Mouse (Mus musculus) stomach, postnatal 0 days (tissue): ENCODE measurements around the gene Kars. TPM values are rescaled to one million over a fixed set of nuclear protein-coding genes. Genes with fewer than 3 reads are reported as not detected.

Experiments
- ATAC-seq: fragments of 200-750 bp; cut with Nextera tagmentation; 2 replicates; pipeline ENCODE4 v1.8.0; 2017; ENCODE audit not compliant: low FRiP score, low TSS enrichment
- DNase-seq: peaks from one replicate; pipeline ENCODE4 v3.0.0-alpha.2; 2016; ENCODE audit warnings: low spot score
- H3K27ac ChIP-seq: fragments of 300-500 bp; sonication (generic); replicated peaks from 2 replicates; pipeline ENCODE4 v1.5.1; 2014; ENCODE audit warnings: mild to moderate bottlenecking, control low read depth
- H3K27me3 ChIP-seq: fragments of 300-500 bp; sonication (generic); 2 replicates; pipeline ENCODE4 v1.6.1; 2014; ENCODE audit warnings: low read length; ENCODE audit not compliant: control insufficient read depth, insufficient read depth
- H3K36me3 ChIP-seq: fragments of 300-500 bp; sonication (generic); 2 replicates; pipeline ENCODE4 v1.6.1; 2014; ENCODE audit warnings: low read length, mixed read lengths; ENCODE audit not compliant: control insufficient read depth, insufficient read depth
- H3K4me1 ChIP-seq: fragments of 300-500 bp; sonication (generic); replicated peaks from 2 replicates; pipeline ENCODE4 v1.6.1; 2014; ENCODE audit warnings: antibody characterized with exemption; ENCODE audit not compliant: control insufficient read depth, insufficient read depth
- H3K4me2 ChIP-seq: fragments of 300-500 bp; sonication (generic); replicated peaks from 2 replicates; pipeline ENCODE4 v1.6.1; 2014; ENCODE audit warnings: low read depth, mild to moderate bottlenecking, control low read depth, moderate library complexity
- H3K4me3 ChIP-seq: fragments of 300-500 bp; sonication (generic); 2 replicates; pipeline ENCODE4 v1.5.1; 2014; ENCODE audit warnings: low read depth, low read length, control low read depth
- H3K9ac ChIP-seq: fragments of 300-500 bp; sonication (generic); 2 replicates; pipeline ENCODE4 v1.6.1; 2014; ENCODE audit warnings: mild to moderate bottlenecking, low read length, control low read depth, mixed read lengths
- H3K9me3 ChIP-seq: fragments of 300-500 bp; sonication (generic); 2 replicates; pipeline ENCODE4 v1.6.1; 2016; ENCODE audit warnings: low read length; ENCODE audit not compliant: control insufficient read depth
- CTCF ChIP-seq: IDR thresholded peaks from 2 replicates; pipeline ENCODE4 v1.5.1; 2016; ENCODE audit warnings: antibody characterized with exemption, low read depth, mild to moderate bottlenecking, moderate library complexity
- EP300 ChIP-seq: optimal IDR thresholded peaks from 2 replicates; pipeline ENCODE3; 2016; ENCODE audit warnings: antibody characterized with exemption
- WGBS: fragments of 180-500 bp; shearing (Covaris S2); extraction: QIAGEN DNeasy Blood & Tissue Kit; methylation state at CpG from one replicate; pipeline ENCODE4 v1.1.7; 2014; 5-methylcytosine and 5-hydroxymethylcytosine counted together
- polyA plus RNA-seq: library from polyadenylated mRNA; unstranded; fragments of >200 nt; fragmentation: Nextera tagmentation; extraction: Ambion mirVana; gene quantifications from 2 replicates; pipeline ENCODE4 v1.2.1, GENCODE M21; 2015

Gene Kars
- polyA plus RNA-seq, 1 experiment from 2014 or later = 96.5 TPM

DNA sequence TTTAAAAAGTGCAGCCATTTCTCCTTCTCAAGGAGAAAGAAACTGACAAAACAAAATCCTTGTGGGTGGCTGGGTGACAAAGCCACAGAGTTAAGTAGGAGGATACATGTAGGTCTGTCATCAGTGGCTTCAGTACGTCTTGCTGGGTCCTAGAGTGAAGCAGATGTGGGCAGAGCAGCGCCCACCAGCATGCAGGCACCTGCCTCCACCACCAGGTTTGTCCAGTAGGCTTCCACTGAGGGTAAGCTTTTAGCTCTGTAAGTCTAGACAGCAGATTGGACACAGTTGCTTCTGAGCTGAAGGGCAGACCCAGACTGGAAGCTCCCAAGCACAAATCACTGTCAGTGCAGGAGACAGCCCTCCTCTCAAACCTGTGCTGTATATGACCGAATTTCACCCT is 49.8 kb downstream of the Kars start:
- Histone ChIP-seq H3K9me3 (no peaks in the 10 kb centered on the region), H3K4me2 (no peak overlapping the region), H3K4me1 (no peaks in the 10 kb centered on the region), H3K27ac (no peak overlapping the region), H3K9ac (no peak overlapping the region), H3K4me3 (no peak overlapping the region), H3K36me3 (peaks cover 3% of the 10 kb centered on the region; the same call in 1 of the 2 replicates), H3K27me3 (no peaks in the 10 kb centered on the region)
- ATAC-seq = no peak
- DNase-seq = no peak
- 61% methylated on average over 3 of the region's 3 CpGs for WGBS
- TF ChIP-seq EP300 (no peak), CTCF (no peak)

DNA sequence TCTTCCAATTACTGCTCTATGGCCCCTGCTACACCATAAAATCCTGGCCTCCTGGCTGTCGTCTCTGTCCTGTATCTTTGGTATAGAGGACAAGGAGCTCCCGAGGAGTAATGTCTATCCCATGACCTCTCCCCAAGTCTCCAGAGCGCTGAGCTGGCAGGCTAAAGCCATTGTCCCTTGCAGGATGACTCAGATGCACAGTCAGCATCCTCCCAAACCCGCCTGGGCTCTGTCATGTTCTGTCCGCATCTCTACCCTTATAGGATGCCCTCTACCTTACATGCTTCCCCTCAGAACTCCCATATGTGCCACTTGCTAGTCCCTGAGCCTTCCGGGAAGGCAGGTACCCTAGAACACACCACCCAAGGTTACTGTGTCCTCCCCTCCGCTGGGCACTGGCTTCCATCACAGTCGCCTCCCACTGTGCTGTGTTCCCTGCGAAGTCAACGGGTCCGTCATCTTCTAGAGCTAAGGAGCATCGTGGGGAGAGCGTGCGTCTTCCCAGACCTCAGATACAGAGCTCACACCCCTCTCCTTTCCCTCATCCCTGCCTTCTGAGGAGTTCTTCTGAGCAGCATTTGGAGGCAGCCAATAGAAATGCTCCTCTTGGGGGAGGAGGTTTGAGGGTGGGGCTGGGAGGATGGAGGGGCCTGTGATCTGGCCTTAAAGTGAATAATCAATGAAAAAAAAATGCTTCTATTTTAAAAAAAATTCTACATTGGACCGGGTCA is 50.4 kb downstream of the Kars start:
- ATAC-seq (no peak; the same call in 1 of the 2 replicates), DNase-seq (no peak)
- WGBS = 73% methylated on average over 15 of the region's 15 CpGs
- H3K9me3 ChIP-seq = no peaks in the 10 kb centered on the region
- no peak overlapping the region for H3K4me2 ChIP-seq
- H3K4me1 ChIP-seq = no peaks in the 10 kb centered on the region
- no peaks in the 10 kb centered on the region for H3K27me3 ChIP-seq
- H3K9ac ChIP-seq = no peak overlapping the region
- no peak for TF ChIP-seq CTCF
- no peak overlapping the region for H3K27ac ChIP-seq
- peaks cover 3% of the 10 kb centered on the region; the same call in 1 of the 2 replicates for H3K36me3 ChIP-seq
- H3K4me3 ChIP-seq = no peak overlapping the region

GRCm38 (mm10) chr8:111957231-111957630 is 53.9 kb downstream of the Kars start:
- DNase-seq (no peak), ATAC-seq (no peak)
- H3K4me1 ChIP-seq = no peaks in the 10 kb centered on the region
- H3K9ac ChIP-seq = no peak overlapping the region
- WGBS = 95% methylated on average over 2 of the region's 2 CpGs
- H3K4me2 ChIP-seq = no peak overlapping the region
- H3K27me3 ChIP-seq = no peaks in the 10 kb centered on the region
- TF ChIP-seq CTCF (no peak), EP300 (no peak)
- no peaks in the 10 kb centered on the region for H3K9me3 ChIP-seq
- no peak overlapping the region for H3K27ac ChIP-seq
- no peak overlapping the region for H3K4me3 ChIP-seq
- peaks cover 15% of the 10 kb centered on the region; the same call in 1 of the 2 replicates for H3K36me3 ChIP-seq

- Histone ChIP-seq H3K9me3 (no peaks in the 10 kb centered on the region), H3K4me1 (no peaks in the 10 kb centered on the region), H3K36me3 (peaks cover 15% of the 10 kb centered on the region; the same call in 1 of the 2 replicates), H3K4me2 (no peak overlapping the region), H3K27ac (no peak overlapping the region), H3K27me3 (no peaks in the 10 kb centered on the region), H3K4me3 (no peak overlapping the region), H3K9ac (no peak overlapping the region)
- WGBS = 89% methylated on average over 5 of the region's 5 CpGs
- DNase-seq (no peak), ATAC-seq (no peak)
- TF ChIP-seq CTCF (no peak), EP300 (no peak)
Measured at GRCm38 (mm10) chr8:111955879-111956278, 55.2 kb downstream of the Kars start.

DNA sequence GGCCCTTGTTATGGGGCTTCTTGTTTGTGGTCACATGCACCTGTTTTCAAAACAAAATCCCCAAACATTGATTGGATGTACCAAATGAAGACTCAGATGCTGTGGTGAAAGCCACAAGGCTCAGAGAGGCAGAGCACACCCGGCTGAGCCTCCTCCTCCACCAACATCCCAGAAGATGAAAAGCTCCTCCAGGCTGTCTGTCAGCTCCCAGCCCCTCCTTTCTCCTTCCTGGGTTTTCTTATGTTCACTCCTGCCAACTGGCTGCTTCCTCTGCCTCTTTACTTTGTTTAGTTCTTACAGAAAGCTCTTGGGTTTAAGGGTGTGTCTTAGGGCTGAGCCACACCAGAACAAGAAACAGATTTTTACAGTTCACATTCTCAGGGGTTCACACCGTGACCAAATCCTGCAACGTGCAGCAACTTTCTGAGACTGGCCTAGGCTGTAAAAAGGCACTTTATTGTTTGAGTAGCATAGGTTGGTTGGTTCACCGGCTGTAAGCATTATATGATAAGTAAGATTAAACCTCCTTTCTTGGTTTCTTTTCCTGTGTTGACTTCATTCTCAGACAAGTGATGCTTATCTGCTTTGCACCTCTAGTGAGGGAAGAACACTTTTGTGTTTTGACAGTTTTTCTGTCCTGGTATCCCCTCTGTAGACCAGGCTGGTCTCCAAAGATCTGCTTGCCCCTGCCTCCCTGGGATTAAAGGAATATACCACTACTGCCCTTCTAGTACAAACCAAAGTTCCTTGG is 56.1 kb downstream of the Kars start:
- ATAC-seq (no peak), DNase-seq (no peak)
- Histone ChIP-seq H3K4me1 (no peaks in the 10 kb centered on the region), H3K9ac (no peak overlapping the region), H3K4me3 (no peak overlapping the region), H3K36me3 (peaks cover 15% of the 10 kb centered on the region; the same call in 1 of the 2 replicates), H3K4me2 (no peak overlapping the region), H3K27me3 (no peaks in the 10 kb centered on the region), H3K9me3 (no peaks in the 10 kb centered on the region), H3K27ac (no peak overlapping the region)
- 69% methylated on average over 4 of the region's 4 CpGs for WGBS
- TF ChIP-seq CTCF = no peak
- no peak for TF ChIP-seq EP300

GRCm38 (mm10) chr8:111951936-111952335 is 59.2 kb downstream of the Kars start:
- Histone ChIP-seq H3K4me3 (no peak overlapping the region), H3K27me3 (no peaks in the 10 kb centered on the region), H3K9ac (no peak overlapping the region), H3K9me3 (no peaks in the 10 kb centered on the region), H3K4me2 (no peak overlapping the region), H3K27ac (no peak overlapping the region), H3K4me1 (no peaks in the 10 kb centered on the region), H3K36me3 (peaks cover 16% of the 10 kb centered on the region)
- WGBS = 100% methylated on average over 5 of the region's 5 CpGs
- no peak for TF ChIP-seq EP300
- TF ChIP-seq CTCF = no peak
- ATAC-seq (no peak), DNase-seq (no peak)
